Mouse (Mus musculus) MEL (cell line): Measurements from ENCODE around the gene Fscn3.

Experiments
- BHLHE40 ChIP-seq: IDR thresholded peaks from 2 replicates; pipeline ENCODE4 v1.6.1; 2012; ENCODE audit warnings: low read depth, mild to moderate bottlenecking, inconsistent platforms, low read length, improper control_type of control experiment, borderline replicate concordance
- CTCF ChIP-seq, 3 experiments: IDR thresholded peaks in 2 of 3; conservative IDR thresholded peaks in 1 of 3; 2 replicates each; pipeline ENCODE4 v1.5.1; 2011 to 2012; ENCODE audit warnings: low read length in 3 of 3, low read depth in 2 of 3, mild to moderate bottlenecking in 2 of 3, improper control_type of control experiment in 1 of 3, inconsistent platforms in 1 of 3, mixed read lengths in 1 of 3, moderate library complexity in 1 of 3; ENCODE audit not compliant: control insufficient read depth in 1 of 3, insufficient read depth in 1 of 3, poor library complexity in 1 of 3, severe bottlenecking in 1 of 3
- EP300 ChIP-seq, 2 experiments: IDR thresholded peaks; 2 replicates each; pipeline ENCODE4 v1.6.1; 2011; ENCODE audit warnings: improper control_type of control experiment in 2 of 2, low read length in 2 of 2, low read depth in 1 of 2, mild to moderate bottlenecking in 1 of 2
- GATA1 ChIP-seq: IDR thresholded peaks from 2 replicates; pipeline ENCODE4 v1.6.1; 2011; ENCODE audit warnings: low read depth, low read length, improper control_type of control experiment
- MAFK ChIP-seq: IDR thresholded peaks from 2 replicates; pipeline ENCODE4 v1.6.1; 2011; ENCODE audit warnings: low read depth, mild to moderate bottlenecking, low read length, improper control_type of control experiment, borderline replicate concordance
- NRF1 ChIP-seq: IDR thresholded peaks from 2 replicates; pipeline ENCODE4 v1.6.1; 2014; ENCODE audit warnings: low read depth, mild to moderate bottlenecking, inconsistent platforms, low read length, improper control_type of control experiment, moderate library complexity; ENCODE audit not compliant: poor library complexity, insufficient read depth, severe bottlenecking
- POLR2A ChIP-seq, 2 experiments: IDR thresholded peaks; 2 replicates each; pipeline ENCODE4 v1.6.1; 2011 to 2012; ENCODE audit warnings: low read length in 2 of 2, mild to moderate bottlenecking in 2 of 2, control low read depth in 1 of 2, improper control_type of control experiment in 1 of 2, low read depth in 1 of 2, moderate library complexity in 1 of 2; ENCODE audit not compliant: control insufficient read depth in 1 of 2, insufficient read depth in 1 of 2, poor library complexity in 1 of 2
- SMC3 ChIP-seq: IDR thresholded peaks from 2 replicates; pipeline ENCODE4 v1.6.1; 2011; ENCODE audit warnings: low read depth, low read length, improper control_type of control experiment
- TAL1 ChIP-seq: IDR thresholded peaks from 2 replicates; pipeline ENCODE4 v1.6.1; 2012; ENCODE audit warnings: mild to moderate bottlenecking, inconsistent platforms, low read length, moderate library complexity, mixed read lengths
- TCF12 ChIP-seq: IDR thresholded peaks from 2 replicates; pipeline ENCODE4 v1.6.1; 2014; ENCODE audit warnings: low read depth, mild to moderate bottlenecking, inconsistent platforms, low read length, improper control_type of control experiment, moderate library complexity
- ZNF384 ChIP-seq: IDR thresholded peaks from 2 replicates; pipeline ENCODE4 v1.6.1; 2012; ENCODE audit warnings: low read depth, mild to moderate bottlenecking, inconsistent platforms, low read length, improper control_type of control experiment

DNA sequence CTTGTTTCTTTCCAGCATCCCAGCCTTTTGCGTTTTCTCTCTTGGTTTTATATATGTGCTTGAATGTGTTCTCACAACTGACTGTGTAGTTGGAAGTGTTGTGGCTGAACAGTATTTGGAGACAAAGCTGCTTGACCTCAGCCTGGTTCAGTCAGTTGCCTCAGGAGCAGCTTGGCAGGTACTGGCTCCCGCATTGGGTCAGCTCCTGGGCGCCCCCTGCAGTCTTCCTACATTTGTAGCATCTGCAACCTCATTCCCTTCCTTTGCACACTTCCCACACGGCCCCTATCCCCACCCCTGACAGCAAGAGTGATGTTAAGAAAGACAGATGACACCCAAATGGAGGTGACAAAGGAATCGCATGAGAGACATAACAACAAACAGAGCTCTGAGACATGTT is 32.9 kb downstream of the Fscn3 start:
- TF ChIP-seq GATA1 (no peak), SMC3 (peak; percentile 59), CTCF (IDR thresholded peaks at IDR 0.05 in 2 of 3, conservative IDR thresholded peaks at IDR 0.05 in 1 of 3; ENCODE audit: control insufficient read depth in 1 of 3, insufficient read depth in 1 of 3, low read depth in 2 of 3, low read length in 3 of 3, poor library complexity in 1 of 3, severe bottlenecking in 1 of 3) (peak; percentile 46 to 71 (median 55)), BHLHE40 (no peak), EP300 (IDR thresholded peaks at IDR 0.05; ENCODE audit: low read depth in 1 of 2, low read length in 2 of 2) (no peak), POLR2A (IDR thresholded peaks at IDR 0.05; ENCODE audit: control insufficient read depth in 1 of 2, insufficient read depth in 1 of 2, low read depth in 1 of 2, low read length in 2 of 2, poor library complexity in 1 of 2) (no peak), ZNF384 (no peak), TCF12 (no peak), NRF1 (no peak), MAFK (no peak), TAL1 (no peak)
